Mouse (Mus musculus): Measurements from ENCODE around the gene Tmem132a. TPM values are rescaled to one million over a fixed set of nuclear protein-coding genes. Genes with fewer than 3 reads are reported as not detected.

The Tmem132a gene
- polyA plus RNA-seq, 1 experiment = 11.0 TPM

GRCm38 (mm10) chr19:10907891-10908290 is 38.2 kb upstream of the Tmem132a start:
- Histone ChIP-seq H3K4me1 (replicated peaks; ENCODE audit: control insufficient read depth, insufficient read depth, low read length) (no peaks in the 10 kb centered on the region), H3K4me3 (ENCODE audit: control insufficient read depth, insufficient read depth, low read length) (no peak overlapping the region), H3K36me3 (ENCODE audit: control insufficient read depth, insufficient read depth, low read length) (peaks cover 31% of the 10 kb centered on the region), H3K27me3 (ENCODE audit: control insufficient read depth, insufficient read depth, low read length) (no peaks in the 10 kb centered on the region), H3K27ac (ENCODE audit: control insufficient read depth, insufficient read depth, low read length) (no peak overlapping the region)
- DNase-seq = peak; percentile 57
- TF ChIP-seq CTCF (IDR thresholded peaks at IDR 0.05; ENCODE audit: borderline replicate concordance, control insufficient read depth, extremely low read depth, insufficient read depth, low read length, poor library complexity) (no peak), POLR2A (IDR thresholded peaks at IDR 0.05; ENCODE audit: control insufficient read depth, extremely low read depth, insufficient read depth, low read length, poor library complexity) (no peak)
- 61% methylated on average over 3 of the region's 3 CpGs for WGBS

GRCm38 (mm10) chr19:10905728-10906000 is 35.9 kb upstream of the Tmem132a start:
- Histone ChIP-seq H3K4me3 (ENCODE audit: control insufficient read depth, insufficient read depth, low read length) (no peak overlapping the region), H3K4me1 (replicated peaks; ENCODE audit: control insufficient read depth, insufficient read depth, low read length) (no peaks in the 10 kb centered on the region), H3K27ac (ENCODE audit: control insufficient read depth, insufficient read depth, low read length) (no peak overlapping the region), H3K27me3 (ENCODE audit: control insufficient read depth, insufficient read depth, low read length) (no peaks in the 10 kb centered on the region), H3K36me3 (ENCODE audit: control insufficient read depth, insufficient read depth, low read length) (peaks cover 52% of the 10 kb centered on the region)
- DNase-seq = no peak
- 97% methylated on average over 5 of the region's 5 CpGs for WGBS
- TF ChIP-seq CTCF (IDR thresholded peaks at IDR 0.05; ENCODE audit: borderline replicate concordance, control insufficient read depth, extremely low read depth, insufficient read depth, low read length, poor library complexity) (no peak), POLR2A (IDR thresholded peaks at IDR 0.05; ENCODE audit: control insufficient read depth, extremely low read depth, insufficient read depth, low read length, poor library complexity) (no peak)

- H3K36me3 ChIP-seq (ENCODE audit: control insufficient read depth, insufficient read depth, low read length) = peaks cover 57% of the 10 kb centered on the region
- TF ChIP-seq POLR2A (IDR thresholded peaks at IDR 0.05; ENCODE audit: control insufficient read depth, extremely low read depth, insufficient read depth, low read length, poor library complexity) = no peak
- TF ChIP-seq CTCF (IDR thresholded peaks at IDR 0.05; ENCODE audit: borderline replicate concordance, control insufficient read depth, extremely low read depth, insufficient read depth, low read length, poor library complexity) = no peak
- no peaks in the 10 kb centered on the region for H3K4me1 ChIP-seq (replicated peaks; ENCODE audit: control insufficient read depth, insufficient read depth, low read length)
- no peaks in the 10 kb centered on the region for H3K27me3 ChIP-seq (ENCODE audit: control insufficient read depth, insufficient read depth, low read length)
- no peak overlapping the region for H3K27ac ChIP-seq (ENCODE audit: control insufficient read depth, insufficient read depth, low read length)
- no peak overlapping the region for H3K4me3 ChIP-seq (ENCODE audit: control insufficient read depth, insufficient read depth, low read length)
- no peak for DNase-seq
- 87% methylated on average over 7 of the region's 7 CpGs for WGBS
These were observed 35.4 kb upstream of the Tmem132a start for GRCm38 (mm10) chr19:10904927-10905727.

GRCm38 (mm10) chr19:10904512-10904911 is 34.8 kb upstream of the Tmem132a start:
- 97% methylated on average over 5 of the region's 5 CpGs for WGBS
- TF ChIP-seq CTCF (IDR thresholded peaks at IDR 0.05; ENCODE audit: borderline replicate concordance, control insufficient read depth, extremely low read depth, insufficient read depth, low read length, poor library complexity) (no peak), POLR2A (IDR thresholded peaks at IDR 0.05; ENCODE audit: control insufficient read depth, extremely low read depth, insufficient read depth, low read length, poor library complexity) (no peak)
- DNase-seq = no peak
- no peaks in the 10 kb centered on the region for H3K4me1 ChIP-seq (replicated peaks; ENCODE audit: control insufficient read depth, insufficient read depth, low read length)
- no peak overlapping the region for H3K27ac ChIP-seq (ENCODE audit: control insufficient read depth, insufficient read depth, low read length)
- no peak overlapping the region for H3K4me3 ChIP-seq (ENCODE audit: control insufficient read depth, insufficient read depth, low read length)
- peaks cover 62% of the 10 kb centered on the region for H3K36me3 ChIP-seq (ENCODE audit: control insufficient read depth, insufficient read depth, low read length)
- H3K27me3 ChIP-seq (ENCODE audit: control insufficient read depth, insufficient read depth, low read length) = no peaks in the 10 kb centered on the region

GRCm38 (mm10) chr19:10901046-10901445 is 31.3 kb upstream of the Tmem132a start:
- TF ChIP-seq POLR2A (IDR thresholded peaks at IDR 0.05; ENCODE audit: control insufficient read depth, extremely low read depth, insufficient read depth, low read length, poor library complexity) = no peak
- no peak for TF ChIP-seq CTCF (IDR thresholded peaks at IDR 0.05; ENCODE audit: borderline replicate concordance, control insufficient read depth, extremely low read depth, insufficient read depth, low read length, poor library complexity)
- Histone ChIP-seq H3K27ac (ENCODE audit: control insufficient read depth, insufficient read depth, low read length) (no peak overlapping the region), H3K4me3 (ENCODE audit: control insufficient read depth, insufficient read depth, low read length) (no peak overlapping the region), H3K27me3 (ENCODE audit: control insufficient read depth, insufficient read depth, low read length) (no peaks in the 10 kb centered on the region), H3K36me3 (ENCODE audit: control insufficient read depth, insufficient read depth, low read length) (peaks cover 72% of the 10 kb centered on the region), H3K4me1 (replicated peaks; ENCODE audit: control insufficient read depth, insufficient read depth, low read length) (no peaks in the 10 kb centered on the region)
- no peak for DNase-seq
- 98% methylated on average over 5 of the region's 5 CpGs for WGBS

- H3K27ac ChIP-seq (ENCODE audit: control insufficient read depth, insufficient read depth, low read length) = no peak overlapping the region
- H3K4me3 ChIP-seq (ENCODE audit: control insufficient read depth, insufficient read depth, low read length) = no peak overlapping the region
- no peak for DNase-seq
- peaks cover 5% of the 10 kb centered on the region; the same call in 1 of the 2 replicates for H3K4me1 ChIP-seq (replicated peaks; ENCODE audit: control insufficient read depth, insufficient read depth, low read length)
- WGBS = 94% methylated on average over 6 of the region's 6 CpGs
- H3K27me3 ChIP-seq (ENCODE audit: control insufficient read depth, insufficient read depth, low read length) = no peaks in the 10 kb centered on the region
- H3K36me3 ChIP-seq (ENCODE audit: control insufficient read depth, insufficient read depth, low read length) = peaks cover 64% of the 10 kb centered on the region
- TF ChIP-seq POLR2A (IDR thresholded peaks at IDR 0.05; ENCODE audit: control insufficient read depth, extremely low read depth, insufficient read depth, low read length, poor library complexity) (no peak), CTCF (IDR thresholded peaks at IDR 0.05; ENCODE audit: borderline replicate concordance, control insufficient read depth, extremely low read depth, insufficient read depth, low read length, poor library complexity) (no peak)
These were observed 30.6 kb upstream of the Tmem132a start for GRCm38 (mm10) chr19:10900315-10900714.
